Mouse (Mus musculus) spleen, adult 2 months (tissue): ENCODE data around the gene Adar. TPM values are rescaled to one million over a fixed set of nuclear protein-coding genes. Genes with fewer than 3 reads are reported as not detected.
"Not testable (repeated sequence)": the region's sequence is repeated elsewhere in the genome, so short reads cannot be mapped to it uniquely, and the experiment has no call there.

Experiments used
- DNase-seq, 2 experiments: peaks; one replicate each; pipeline versions ENCODE4 v3.0.0 to v3.0.0-alpha.2; 2012 to 2021; ENCODE audit warnings: low spot score in 2 of 2, low read depth in 1 of 2
- H3K27ac ChIP-seq: fragments of 200-500 bp; 2 replicates; pipeline ENCODE4 v1.5.1; 2012; ENCODE audit warnings: low read length, inconsistent platforms; ENCODE audit not compliant: insufficient read depth
- H3K27me3 ChIP-seq: fragments of 200-500 bp; 2 replicates; pipeline ENCODE4 v1.6.1; 2012; ENCODE audit warnings: mild to moderate bottlenecking, moderate library complexity, low read length, inconsistent platforms; ENCODE audit not compliant: control insufficient read depth, insufficient read depth
- H3K36me3 ChIP-seq: fragments of 200-500 bp; 2 replicates; pipeline ENCODE4 v1.6.1; 2012; ENCODE audit warnings: mild to moderate bottlenecking, low read length, inconsistent platforms; ENCODE audit not compliant: control insufficient read depth, insufficient read depth
- H3K4me1 ChIP-seq: fragments of 200-500 bp; 2 replicates; pipeline ENCODE4 v1.6.1; 2011; ENCODE audit warnings: inconsistent platforms; ENCODE audit not compliant: control insufficient read depth, insufficient read depth, insufficient read length
- H3K4me3 ChIP-seq: fragments of 200-500 bp; 2 replicates; pipeline ENCODE4 v1.5.1; 2011; ENCODE audit warnings: mild to moderate bottlenecking, inconsistent platforms; ENCODE audit not compliant: insufficient read depth, insufficient read length; ENCODE audit errors: extremely low read depth
- CTCF ChIP-seq: fragments of 200-500 bp; IDR thresholded peaks from 2 replicates; pipeline ENCODE4 v1.5.1; 2011; ENCODE audit warnings: mild to moderate bottlenecking, inconsistent platforms; ENCODE audit not compliant: insufficient read depth, insufficient read length, insufficient replicate concordance; ENCODE audit errors: extremely low read depth
- POLR2A ChIP-seq: fragments of 200-500 bp; IDR thresholded peaks from 2 replicates; pipeline ENCODE4 v1.6.1; 2011; ENCODE audit warnings: low read depth, low read length, inconsistent platforms
- WGBS: fragments of 180-500 bp; shearing (Covaris S2); methylation state at CpG from one replicate; pipeline ENCODE4 v1.1.7; 2018; 5-methylcytosine and 5-hydroxymethylcytosine counted together
- polyA plus RNA-seq: library from polyadenylated mRNA; depleted of rRNA; stranded (reverse); fragments of >200 nt; gene quantifications from 2 replicates; pipeline ENCODE4 v1.2.3, GENCODE M21; 2012

Adar gene
- polyA plus RNA-seq, 1 experiment: 40.5 TPM

GRCm38 (mm10) chr3:89788680-89789352 lies 74.0 kb downstream of the Adar start:
- TF ChIP-seq POLR2A (no peak), CTCF (no peak)

GRCm38 (mm10) chr3:89794616-89795015 lies 79.8 kb downstream of the Adar start:
- H3K27me3 ChIP-seq: no peaks in the 10 kb centered on the region
- no peak overlapping the region for H3K27ac ChIP-seq
- DNase-seq: no peak
- H3K4me3 ChIP-seq: no peak overlapping the region
- no peaks in the 10 kb centered on the region for H3K36me3 ChIP-seq
- 69% methylated on average over 2 of the region's 2 CpGs for whole genome bisulfite sequencing
- 0 out of 2 replicates have a peak, but pooled peaks cover 3% of the 10 kb centered on the region for H3K4me1 ChIP-seq
- TF ChIP-seq CTCF: no peak

More at GRCm38 (mm10) chr3:89788680-89789352, 74.0 kb downstream of the Adar start:
- H3K27ac ChIP-seq: no peak overlapping the region
- H3K27me3 ChIP-seq: no peaks in the 10 kb centered on the region
- H3K4me3 ChIP-seq: no peak overlapping the region
- H3K4me1 ChIP-seq: peaks cover 4% of the 10 kb centered on the region; the same call in 1 of the 2 replicates
- 85% methylated on average over 16 of the region's 16 CpGs for WGBS
- no peaks in the 10 kb centered on the region for H3K36me3 ChIP-seq
- DNase-seq: no peak

- Histone ChIP-seq H3K4me1 (0 out of 2 replicates have a peak, but pooled peaks cover 3% of the 10 kb centered on the region), H3K27ac (peak overlapping the region; percentile 48; the same call in 1 of the 2 replicates), H3K27me3 (no peaks in the 10 kb centered on the region), H3K4me3 (no peak overlapping the region), H3K36me3 (no peaks in the 10 kb centered on the region)
- TF ChIP-seq CTCF (no peak), POLR2A (no peak)
- 68% methylated on average over 5 of the region's 5 CpGs for WGBS
- no peak for DNase-seq
Observed at GRCm38 (mm10) chr3:89795746-89796145, 80.9 kb downstream of the Adar start.

- Histone ChIP-seq H3K27me3 (no peaks in the 10 kb centered on the region), H3K4me3 (no peak overlapping the region), H3K36me3 (no peaks in the 10 kb centered on the region), H3K27ac (peak overlapping the region; percentile 48), H3K4me1 (peaks cover 5% of the 10 kb centered on the region)
- WGBS: 7% methylated on average over 4 of the region's 4 CpGs
- DNase-seq: peak in 1 of 2 experiments; percentile 23
- TF ChIP-seq CTCF (no peak), POLR2A (no peak)
Observed at GRCm38 (mm10) chr3:89796358-89796757, 81.5 kb downstream of the Adar start.

GRCm38 (mm10) chr3:89798518-89798917 lies 83.7 kb downstream of the Adar start:
- H3K36me3 ChIP-seq: no peaks in the 10 kb centered on the region
- H3K4me1 ChIP-seq: peaks cover 15% of the 10 kb centered on the region
- no peak overlapping the region for H3K27ac ChIP-seq
- DNase-seq: no peak
- WGBS: 91% methylated on average over 3 of the region's 3 CpGs
- no peak overlapping the region for H3K4me3 ChIP-seq
- H3K27me3 ChIP-seq: no peaks in the 10 kb centered on the region
- TF ChIP-seq POLR2A: no peak
- no peak for TF ChIP-seq CTCF

GRCm38 (mm10) chr3:89799476-89799875 lies 84.7 kb downstream of the Adar start:
- Histone ChIP-seq H3K4me3 (no peak overlapping the region), H3K36me3 (no peaks in the 10 kb centered on the region), H3K4me1 (peaks cover 15% of the 10 kb centered on the region), H3K27ac (no peak overlapping the region), H3K27me3 (no peaks in the 10 kb centered on the region)
- 77% methylated on average over 13 of the region's 13 CpGs for WGBS
- no peak for TF ChIP-seq CTCF
- no peak for TF ChIP-seq POLR2A
- peak in 1 of 2 experiments; percentile 1 for DNase-seq

- WGBS: 86% methylated on average over 3 of the region's 3 CpGs
- H3K4me1 ChIP-seq: peaks cover 15% of the 10 kb centered on the region
- not testable (repeated sequence) for DNase-seq, H3K27ac ChIP-seq, H3K4me3 ChIP-seq, H3K27me3 ChIP-seq, H3K36me3 ChIP-seq
Observed at GRCm38 (mm10) chr3:89800078-89800477, 85.3 kb downstream of the Adar start.
